Mouse (Mus musculus) lung, postnatal 0 days (tissue): ENCODE measurements around the gene Aff3. TPM values are rescaled to one million over a fixed set of nuclear protein-coding genes. Genes with fewer than 3 reads are reported as not detected.

ENCODE experiments used
- ATAC-seq: fragments of 200-750 bp; cut with Nextera tagmentation; 2 replicates; pipeline ENCODE4 v1.8.0; 2017; ENCODE audit warnings: moderate library complexity
- DNase-seq: peaks from one replicate; pipeline ENCODE4 v3.0.0-alpha.2; 2016; ENCODE audit warnings: low spot score
- H3K27ac ChIP-seq: fragments of 300-500 bp; sonication (generic); 2 replicates; pipeline ENCODE4 v1.5.1; 2014; ENCODE audit warnings: antibody characterized with exemption, mild to moderate bottlenecking, low read length, mixed read lengths
- H3K27me3 ChIP-seq: fragments of 300-500 bp; sonication (generic); replicated peaks from 2 replicates; pipeline ENCODE4 v1.6.1; 2014; ENCODE audit warnings: low read length, mixed read lengths; ENCODE audit not compliant: insufficient read depth
- H3K36me3 ChIP-seq: fragments of 300-500 bp; sonication (generic); 2 replicates; pipeline ENCODE4 v1.6.1; 2014; ENCODE audit warnings: low read length, mixed read lengths; ENCODE audit not compliant: insufficient read depth
- H3K4me1 ChIP-seq: fragments of 300-500 bp; sonication (generic); 2 replicates; pipeline ENCODE4 v1.6.1; 2014; ENCODE audit warnings: antibody characterized with exemption, low read depth, low read length, mixed read lengths; ENCODE audit not compliant: insufficient read depth
- H3K4me2 ChIP-seq: fragments of 300-500 bp; sonication (generic); replicated peaks from 2 replicates; pipeline ENCODE4 v1.6.1; 2014; ENCODE audit warnings: low read depth, mild to moderate bottlenecking, low read length, moderate library complexity, mixed read lengths
- H3K4me3 ChIP-seq: fragments of 300-500 bp; sonication (generic); 2 replicates; pipeline ENCODE4 v1.5.1; 2014; ENCODE audit warnings: low read depth, low read length
- H3K9ac ChIP-seq: fragments of 300-500 bp; sonication (generic); replicated peaks from 2 replicates; pipeline ENCODE4 v1.6.1; 2014; ENCODE audit warnings: low read depth, mild to moderate bottlenecking
- H3K9me3 ChIP-seq: fragments of 300-500 bp; sonication (generic); 2 replicates; pipeline ENCODE4 v1.6.1; 2016; ENCODE audit warnings: low read length, mixed read lengths
- CTCF ChIP-seq: IDR thresholded peaks from 2 replicates; pipeline ENCODE4 v1.5.1; 2016; ENCODE audit warnings: antibody characterized with exemption, mild to moderate bottlenecking
- EP300 ChIP-seq: IDR thresholded peaks from 2 replicates; pipeline ENCODE4 v1.6.1; 2016; ENCODE audit warnings: antibody characterized with exemption, mild to moderate bottlenecking, control low read depth
- WGBS: fragments of 180-500 bp; shearing (Covaris S2); extraction: QIAGEN DNeasy Blood & Tissue Kit; methylation state at CpG from one replicate; pipeline ENCODE4 v1.1.7; 2014; 5-methylcytosine and 5-hydroxymethylcytosine counted together
- polyA plus RNA-seq: library from polyadenylated mRNA; unstranded; fragments of >200 nt; fragmentation: Nextera tagmentation; extraction: Ambion mirVana; gene quantifications from 2 replicates; pipeline ENCODE4 v1.2.1, GENCODE M21; 2015

Aff3 gene
- polyA plus RNA-seq, 1 experiment from 2014 or later = 5.9 TPM

DNA sequence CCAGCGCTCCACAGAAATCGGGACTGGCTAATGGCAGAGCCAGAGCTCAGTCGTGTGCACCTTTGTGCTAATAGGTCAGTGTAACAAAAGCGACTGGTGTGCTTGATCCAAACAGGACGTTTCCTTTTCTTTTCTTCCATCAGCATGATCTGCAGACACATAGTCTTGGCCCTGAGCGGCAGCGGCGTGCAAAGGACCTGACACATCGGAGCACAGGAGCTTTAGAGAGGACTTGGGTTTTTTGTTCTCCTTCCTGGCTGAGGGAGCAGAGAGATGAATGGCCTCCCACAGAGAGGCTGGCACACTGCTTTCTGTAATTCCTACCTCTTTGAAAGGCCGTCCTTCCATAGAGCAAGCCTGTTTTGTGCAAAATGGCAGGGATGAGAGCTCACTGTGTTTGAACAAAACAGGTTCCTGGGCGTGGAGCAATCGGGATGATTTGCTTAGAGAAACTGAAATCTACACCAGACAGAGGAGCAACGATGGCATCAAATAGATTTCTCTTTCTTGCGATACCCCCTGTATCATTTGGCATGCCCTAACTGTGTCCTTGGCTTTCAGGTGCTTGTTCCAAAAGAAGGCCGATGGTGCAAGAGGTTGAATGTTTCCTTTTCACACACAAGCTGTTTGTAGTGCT, 466.2 kb downstream of the Aff3 start:
- no peak overlapping the region for H3K9ac ChIP-seq
- 86% methylated on average over 15 of the region's 15 CpGs for WGBS
- no peak for ATAC-seq
- no peak overlapping the region for H3K4me2 ChIP-seq
- no peaks in the 10 kb centered on the region for H3K27me3 ChIP-seq
- no peak overlapping the region for H3K27ac ChIP-seq
- no peaks in the 10 kb centered on the region for H3K9me3 ChIP-seq
- no peak for TF ChIP-seq CTCF
- TF ChIP-seq EP300 = no peak
- no peak overlapping the region for H3K4me3 ChIP-seq
- no peaks in the 10 kb centered on the region for H3K36me3 ChIP-seq
- no peak for DNase-seq
- H3K4me1 ChIP-seq = no peaks in the 10 kb centered on the region

DNA sequence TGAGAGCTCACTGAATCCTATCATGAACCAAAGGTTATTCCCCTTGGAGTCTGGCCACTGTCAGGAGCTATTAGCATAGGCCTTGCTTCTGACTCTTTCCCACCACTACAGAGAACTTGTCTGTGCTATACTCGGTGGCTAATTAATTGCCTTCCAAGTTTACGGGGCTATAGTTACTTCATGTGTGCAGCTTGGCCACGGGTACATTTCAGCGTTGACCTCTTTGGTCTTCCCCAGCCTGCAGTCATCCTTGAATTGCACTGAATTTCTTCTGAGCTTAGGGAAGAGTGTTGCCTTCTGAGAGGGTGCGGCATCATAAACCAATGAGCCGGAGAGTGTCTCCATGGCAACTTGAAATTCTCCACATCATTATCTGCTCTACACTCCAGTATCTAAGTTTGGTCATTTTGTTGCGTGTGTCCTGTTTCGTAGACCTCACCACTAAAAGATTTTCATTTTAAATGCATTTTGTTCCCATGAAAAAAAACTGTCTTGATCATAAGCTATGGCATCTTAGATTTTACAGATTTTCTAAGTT, 467.5 kb downstream of the Aff3 start:
- H3K9ac ChIP-seq = no peak overlapping the region
- no peaks in the 10 kb centered on the region for H3K4me1 ChIP-seq
- no peak overlapping the region for H3K4me2 ChIP-seq
- WGBS = 95% methylated on average over 8 of the region's 8 CpGs
- TF ChIP-seq CTCF (no peak), EP300 (no peak)
- no peak overlapping the region for H3K27ac ChIP-seq
- H3K36me3 ChIP-seq = no peaks in the 10 kb centered on the region
- ATAC-seq = no peak
- H3K27me3 ChIP-seq = no peaks in the 10 kb centered on the region
- no peak overlapping the region for H3K4me3 ChIP-seq
- no peaks in the 10 kb centered on the region for H3K9me3 ChIP-seq
- DNase-seq = no peak

- Histone ChIP-seq H3K4me1 (no peaks in the 10 kb centered on the region), H3K4me2 (no peak overlapping the region), H3K27ac (no peak overlapping the region), H3K36me3 (no peaks in the 10 kb centered on the region), H3K9me3 (no peaks in the 10 kb centered on the region), H3K9ac (no peak overlapping the region), H3K4me3 (no peak overlapping the region), H3K27me3 (no peaks in the 10 kb centered on the region)
- 67% methylated on average over 3 of the region's 3 CpGs for WGBS
- DNase-seq = no peak
- ATAC-seq = no peak
- TF ChIP-seq CTCF (no peak), EP300 (no peak)
Measured at GRCm38 (mm10) chr1:38195721-38196120, 469.0 kb downstream of the Aff3 start.

GRCm38 (mm10) chr1:38186227-38186545, 478.6 kb downstream of the Aff3 start:
- no peak for TF ChIP-seq EP300
- no peak for TF ChIP-seq CTCF
- no peaks in the 10 kb centered on the region for H3K4me1 ChIP-seq
- H3K9ac ChIP-seq = no peak overlapping the region
- no peak overlapping the region for H3K27ac ChIP-seq
- H3K27me3 ChIP-seq = no peaks in the 10 kb centered on the region
- 89% methylated on average over 5 of the region's 5 CpGs for WGBS
- H3K36me3 ChIP-seq = no peaks in the 10 kb centered on the region
- ATAC-seq (no peak), DNase-seq (no peak)
- no peak overlapping the region for H3K4me2 ChIP-seq
- H3K4me3 ChIP-seq = no peak overlapping the region
- no peaks in the 10 kb centered on the region for H3K9me3 ChIP-seq

- Histone ChIP-seq H3K4me3 (no peak overlapping the region), H3K27ac (no peak overlapping the region), H3K36me3 (no peaks in the 10 kb centered on the region), H3K9ac (no peak overlapping the region), H3K9me3 (no peaks in the 10 kb centered on the region), H3K4me1 (no peaks in the 10 kb centered on the region), H3K4me2 (no peak overlapping the region), H3K27me3 (no peaks in the 10 kb centered on the region)
- DNase-seq (peak; percentile 80), ATAC-seq (peak; percentile 58)
- 44% methylated on average over 17 of the region's 17 CpGs for WGBS
- no peak for TF ChIP-seq EP300
- peak; percentile 98 for TF ChIP-seq CTCF
Measured at GRCm38 (mm10) chr1:38185517-38186226, 479.1 kb downstream of the Aff3 start.

GRCm38 (mm10) chr1:38181020-38181550, 483.7 kb downstream of the Aff3 start:
- no peaks in the 10 kb centered on the region; the same call in 1 of the 2 replicates for H3K36me3 ChIP-seq
- DNase-seq (no peak), ATAC-seq (no peak)
- no peaks in the 10 kb centered on the region for H3K27me3 ChIP-seq
- H3K4me2 ChIP-seq = no peak overlapping the region
- H3K4me3 ChIP-seq = no peak overlapping the region
- no peak overlapping the region for H3K27ac ChIP-seq
- no peaks in the 10 kb centered on the region for H3K9me3 ChIP-seq
- no peaks in the 10 kb centered on the region for H3K4me1 ChIP-seq
- H3K9ac ChIP-seq = no peak overlapping the region
- TF ChIP-seq EP300 (no peak), CTCF (no peak)
- 72% methylated on average over 15 of the region's 15 CpGs for WGBS
